Mouse (Mus musculus) inflammation-experienced regulatory T-cells (primary cell): ENCODE results near the gene Vmn1r132. TPM values are rescaled to one million over a fixed set of nuclear protein-coding genes. Genes with fewer than 3 reads are reported as not detected.

Experiments
- polyA plus RNA-seq, 2 experiments: library from polyadenylated mRNA; unstranded; fragments of 100-300 nt; shearing (Covaris generic); gene quantifications; one replicate each; pipeline ENCODE4 v1.2.1; 2017

The Vmn1r132 gene
- polyA plus RNA-seq: not detected

GRCm38 (mm10) chr7:21613792-21614191 lies at the start of gene Vmn1r132:
Vmn1r132 (plus strand) TSS chr7:21614092.

Other genes with a start within 250 kb of the Vmn1r132 start
- gene Gm6882, start 181.3 kb upstream of the Vmn1r132 start, polyA plus RNA-seq: 1 to 10 TPM in 1 of 2 experiments, under 1 TPM in 1; 0.24 to 1.8 TPM
- under 1 TPM in 1 of 2 experiments, not detected in 1; 0.32 TPM for gene Vmn1r130, start 102.3 kb upstream of the Vmn1r132 start, polyA plus RNA-seq
- gene Vmn1r131, start 68.0 kb upstream of the Vmn1r132 start, polyA plus RNA-seq: under 1 TPM in 1 of 2 experiments, not detected in 1; 0.34 TPM
- not detected for gene Gm4175, start 147.4 kb downstream of the Vmn1r132 start, polyA plus RNA-seq
- not detected for gene Gm4177, start 182.6 kb downstream of the Vmn1r132 start, polyA plus RNA-seq
- gene Vmn1r135, start 218.3 kb downstream of the Vmn1r132 start, polyA plus RNA-seq: 1 to 10 TPM in 1 of 2 experiments, not detected in 1; 1.7 TPM
- gene Gm5725, start 230.2 kb downstream of the Vmn1r132 start, polyA plus RNA-seq: not detected